Mouse (Mus musculus) bone marrow macrophage, adult 2 months (primary cell): ENCODE results near the gene Dnm3.

Source experiments
- CTCF ChIP-seq: IDR thresholded peaks from 2 replicates; pipeline ENCODE4 v1.5.1; 2012; ENCODE audit warnings: low read depth, mild to moderate bottlenecking, low read length, moderate library complexity
- POLR2A ChIP-seq: IDR thresholded peaks from 2 replicates; pipeline ENCODE4 v1.6.1; 2012; ENCODE audit warnings: mild to moderate bottlenecking, low read depth, low read length, borderline replicate concordance

- no peak for TF ChIP-seq CTCF
- no peak for TF ChIP-seq POLR2A
Measured at GRCm38 (mm10) chr1:162149730-162150129, 328.1 kb downstream of the Dnm3 start.
